In genomic region chr16:49616263-49616872, GRCm38 (mm10) we compare ENCODE assay signal across 9 mouse cellular contexts.
DNase-seq lines count a peak whose midpoint lies in the region; ATAC-seq lines count a peak whose summit lies in the region.
"Had no signal": no experiment of that assay in that cellular context is flagged by ENCODE, and none has a peak within 500 bp of the region (broad histone marks: within the 10 kb centered on the region; RNA-seq: fewer than 3 reads in every experiment).

No protein-coding gene starts in this region.

- no peaks in the 10 kb centered on the region for H3K27me3 ChIP-seq in neural tube, embryonic 11.5 days (ENCODE audit: control insufficient read depth, insufficient read depth, low read length)
- H3K27me3 ChIP-seq in heart, embryonic 12.5 days (replicated peaks): no peaks in the 10 kb centered on the region
- H3K27me3 ChIP-seq in stomach, embryonic 15.5 days (replicated peaks): no peaks in the 10 kb centered on the region
- no peaks in the 10 kb centered on the region for H3K27me3 ChIP-seq in midbrain, embryonic 13.5 days

- H3K4me1 ChIP-seq in neural tube, embryonic 11.5 days (ENCODE audit: control insufficient read depth, insufficient read depth, low read length): no peaks in the 10 kb centered on the region
- no peaks in the 10 kb centered on the region; the same call in 1 of the 2 replicates for H3K4me1 ChIP-seq in heart, embryonic 12.5 days (replicated peaks)
- no peaks in the 10 kb centered on the region for H3K4me1 ChIP-seq in stomach, embryonic 15.5 days
- no peaks in the 10 kb centered on the region for H3K4me1 ChIP-seq in midbrain, embryonic 13.5 days (replicated peaks)

- DNase-seq in gastrocnemius, adult 18-20 months (ENCODE audit: low spot score): peak; percentile 4
- DNase-seq in gastrocnemius, postnatal 36 days: no peak
- DNase-seq in neural tube, embryonic 11.5 days (ENCODE audit: low spot score): peak; percentile 15
- DNase-seq in neural tube, embryonic 10.5 days (ENCODE audit: extremely low spot score, low spot score): no peak
- no peak for DNase-seq in spleen, adult 12 weeks (ENCODE audit: low spot score)

- no peak overlapping the region for H3K27ac ChIP-seq in neural tube, embryonic 11.5 days (ENCODE audit: low read depth, low read length)
- no peak overlapping the region for H3K27ac ChIP-seq in heart, embryonic 12.5 days (ENCODE audit: poor library complexity, severe bottlenecking)
- H3K27ac ChIP-seq in stomach, embryonic 15.5 days: no peak overlapping the region; the same call in 1 of the 2 replicates
- no peak overlapping the region for H3K27ac ChIP-seq in midbrain, embryonic 13.5 days
- H3K27ac ChIP-seq: liver, embryonic 14.5 days had no signal

- H3K4me2 ChIP-seq in neural tube, embryonic 11.5 days (ENCODE audit: low read depth): no peak overlapping the region
- H3K4me2 ChIP-seq in heart, embryonic 12.5 days: peak overlapping the region; percentile 34; the same call in 1 of the 2 replicates
- H3K4me2 ChIP-seq in stomach, embryonic 15.5 days: peak overlapping the region; percentile 34; the same call in 1 of the 2 replicates
- no peak overlapping the region for H3K4me2 ChIP-seq in midbrain, embryonic 13.5 days (replicated peaks)

- no peak overlapping the region for H3K4me3 ChIP-seq in neural tube, embryonic 11.5 days (ENCODE audit: low read depth, low read length)
- no peak overlapping the region for H3K4me3 ChIP-seq in heart, embryonic 12.5 days
- 0 out of 2 replicates have a peak overlapping the region, but pooled peaks have one; percentile 5 for H3K4me3 ChIP-seq in stomach, embryonic 15.5 days (replicated peaks)
- H3K4me3 ChIP-seq in midbrain, embryonic 13.5 days (replicated peaks): no peak overlapping the region

- H3K36me3 ChIP-seq in neural tube, embryonic 11.5 days (ENCODE audit: control insufficient read depth, insufficient read depth, low read length): no peaks in the 10 kb centered on the region
- H3K36me3 ChIP-seq in heart, embryonic 12.5 days: no peaks in the 10 kb centered on the region
- no peaks in the 10 kb centered on the region for H3K36me3 ChIP-seq in stomach, embryonic 15.5 days
- H3K36me3 ChIP-seq in midbrain, embryonic 13.5 days: no peaks in the 10 kb centered on the region

- WGBS in neural tube, embryonic 11.5 days: 70% methylated on average over 13 of the region's 13 CpGs
- 49% methylated on average over 13 of the region's 13 CpGs for whole genome bisulfite sequencing in heart, embryonic 12.5 days
- 49% methylated on average over 13 of the region's 13 CpGs for WGBS in stomach, embryonic 15.5 days
- 84% methylated on average over 13 of the region's 13 CpGs for WGBS in midbrain, embryonic 13.5 days

- no peak for ATAC-seq in neural tube, embryonic 11.5 days (ENCODE audit: insufficient read depth, low FRiP score, low TSS enrichment)
- ATAC-seq in heart, embryonic 12.5 days (ENCODE audit: insufficient number of reproducible peaks, low FRiP score): no peak
- ATAC-seq in stomach, embryonic 15.5 days (ENCODE audit: insufficient read depth, low FRiP score, low read depth): peak; percentile 60; the same call in 1 of the 2 replicates
- ATAC-seq in midbrain, embryonic 13.5 days: no peak

- H3K9me3 ChIP-seq in neural tube, embryonic 11.5 days (ENCODE audit: control insufficient read depth, low read length): no peaks in the 10 kb centered on the region
- peaks cover 6% of the 10 kb centered on the region; the same call in 1 of the 2 replicates for H3K9me3 ChIP-seq in heart, embryonic 12.5 days (replicated peaks)
- H3K9me3 ChIP-seq in stomach, embryonic 15.5 days: no peaks in the 10 kb centered on the region
- H3K9me3 ChIP-seq in midbrain, embryonic 13.5 days: 0 out of 2 replicates have a peak, but pooled peaks cover 3% of the 10 kb centered on the region

- H3K9ac ChIP-seq in neural tube, embryonic 11.5 days (ENCODE audit: low read length): no peak overlapping the region
- H3K9ac ChIP-seq in heart, embryonic 12.5 days: no peak overlapping the region
- no peak overlapping the region for H3K9ac ChIP-seq in stomach, embryonic 15.5 days
- no peak overlapping the region for H3K9ac ChIP-seq in midbrain, embryonic 13.5 days (replicated peaks)
- H3K9ac ChIP-seq: liver, embryonic 14.5 days had no signal

- intact Hi-C loops in gastrocnemius, postnatal 36 days (cut with DNase I): no loop called here

Comparison
In these comparisons a context has a peak if more than half of its experiments do, and no peak if none do; other contexts are left out.
1. DNase-seq: peak in gastrocnemius, adult 18-20 months (single experiment) and neural tube, embryonic 11.5 days (single experiment); none in gastrocnemius, postnatal 36 days (0 of 2), neural tube, embryonic 10.5 days (single experiment) and spleen, adult 12 weeks (single experiment).
2. H3K4me2 ChIP-seq: peak in heart, embryonic 12.5 days (single experiment) and stomach, embryonic 15.5 days (single experiment); none in neural tube, embryonic 11.5 days (single experiment) and midbrain, embryonic 13.5 days (single experiment).